Mouse (Mus musculus) cerebellum, postnatal 14 days (tissue): ENCODE measurements around the gene Uhrf1bp1l.

Experiments
- DNase-seq, 2 experiments: peaks; one replicate each; pipeline ENCODE4 v3.0.0; 2021; ENCODE audit warnings: mixed read lengths in 2 of 2

The Uhrf1bp1l gene

GRCm38 (mm10) chr10:89855251-89855875, 110.6 kb downstream of the Uhrf1bp1l start:
- DNase-seq = no peak

DNA sequence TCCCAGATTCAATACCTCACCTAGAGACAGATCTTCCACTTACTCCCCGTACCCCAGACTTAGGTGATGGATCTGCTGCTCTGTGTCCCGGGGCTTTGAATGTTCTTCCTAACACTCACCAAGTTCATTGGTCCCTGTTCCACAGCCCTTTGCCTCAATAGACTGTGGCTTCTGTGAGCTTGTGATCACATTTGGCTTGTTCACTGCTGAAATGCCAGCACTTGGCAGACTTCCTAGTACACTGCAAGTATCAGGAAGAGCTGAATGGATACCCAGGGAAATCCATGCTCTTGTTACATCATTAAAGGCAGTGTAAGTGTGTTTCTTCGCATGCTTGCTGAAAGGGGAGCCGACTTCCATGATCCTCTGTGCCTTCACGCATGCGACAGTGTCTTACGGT, 111.5 kb downstream of the Uhrf1bp1l start:
- DNase-seq = peak; percentile 74 to 76

DNA sequence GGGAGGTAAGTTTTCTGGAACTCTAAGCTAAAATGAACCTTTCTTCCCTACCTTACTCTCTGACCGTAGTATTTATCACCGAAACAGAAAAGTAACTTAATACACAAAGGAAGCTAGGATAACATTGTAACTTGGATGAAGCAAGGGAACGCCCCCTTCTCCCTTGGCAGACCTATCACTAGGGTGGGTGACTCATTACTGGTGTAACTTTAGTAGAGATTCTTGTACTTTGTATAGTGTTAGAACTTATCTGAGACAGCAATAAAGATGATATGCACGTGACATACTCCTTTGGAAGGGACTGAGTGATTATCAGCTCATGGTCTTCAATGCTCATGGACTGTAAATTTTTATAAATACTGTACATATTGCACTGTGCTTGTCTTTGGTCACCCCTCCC, 123.4 kb downstream of the Uhrf1bp1l start:
- DNase-seq = no peak

DNA sequence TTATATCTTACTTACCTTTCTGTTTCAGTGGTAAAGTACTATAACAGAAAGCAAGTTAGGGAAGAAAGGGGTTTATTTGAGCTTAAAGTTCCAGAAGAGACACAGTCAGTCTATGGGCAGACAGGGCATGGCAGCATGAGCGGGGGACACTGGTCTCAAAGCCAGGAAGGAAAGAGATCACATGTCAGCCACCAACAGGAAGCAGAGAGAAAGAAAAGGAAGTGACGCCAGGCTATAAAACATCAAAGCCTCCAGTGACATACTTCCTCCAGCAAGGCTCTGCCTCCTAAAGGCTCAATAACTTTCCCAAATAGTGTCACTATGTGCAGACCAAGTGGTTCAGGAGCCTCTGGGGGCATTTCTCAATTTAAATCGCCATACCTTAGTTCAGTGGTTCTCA, 124.0 kb downstream of the Uhrf1bp1l start:
- DNase-seq = no peak
